Mouse (Mus musculus): ENCODE measurements around the gene Slc25a39.
A peak's percentile ranks its signal among the peaks of the same experiment; 100 is the strongest.

Slc25a39 gene

GRCm38 (mm10) chr11:102407834-102408215 is at the start of gene Slc25a39:
Gene Slc25a39 (minus strand): TSS chr11:102407946.
- DNase-seq (ENCODE audit: low spot score in 2 of 2), result no peak

- peak; percentile 76 for DNase-seq (ENCODE audit: low spot score in 2 of 2)
Measured at GRCm38 (mm10) chr11:102455740-102456396, 48.1 kb upstream of the Slc25a39 start.

GRCm38 (mm10) chr11:102453131-102453530 is 45.4 kb upstream of the Slc25a39 start:
- DNase-seq (ENCODE audit: low spot score in 2 of 2), result peak in 1 of 2 experiments; percentile 27

GRCm38 (mm10) chr11:102449043-102450008 is 41.6 kb upstream of the Slc25a39 start:
- peak in 1 of 2 experiments; percentile 70 for DNase-seq (ENCODE audit: low spot score in 2 of 2)

- peak; percentile 60 to 68 for DNase-seq (ENCODE audit: low spot score in 2 of 2)
Measured at GRCm38 (mm10) chr11:102448327-102448726, 40.6 kb upstream of the Slc25a39 start.

GRCm38 (mm10) chr11:102447497-102447896 is 39.8 kb upstream of the Slc25a39 start, which contains the start of gene Fam171a2:
Gene Fam171a2 (minus strand): TSS chr11:102447682.
- peak; percentile 80 to 88 for DNase-seq (ENCODE audit: low spot score in 2 of 2)

GRCm38 (mm10) chr11:102446581-102447461 is 39.1 kb upstream of the Slc25a39 start:
- peak; percentile 65 to 70 for DNase-seq (ENCODE audit: low spot score in 2 of 2)

- DNase-seq (ENCODE audit: low spot score in 2 of 2), result peak; percentile 79
Measured at GRCm38 (mm10) chr11:102445891-102446361, 38.2 kb upstream of the Slc25a39 start.

GRCm38 (mm10) chr11:102445264-102445890 is 37.6 kb upstream of the Slc25a39 start:
- peak; percentile 66 to 82 for DNase-seq (ENCODE audit: low spot score in 2 of 2)

GRCm38 (mm10) chr11:102444781-102445180 is 37.0 kb upstream of the Slc25a39 start:
- DNase-seq (ENCODE audit: low spot score in 2 of 2), result no peak

- DNase-seq (ENCODE audit: low spot score in 2 of 2), result no peak
Measured at GRCm38 (mm10) chr11:102444321-102444720, 36.6 kb upstream of the Slc25a39 start.

- no peak for DNase-seq (ENCODE audit: low spot score in 2 of 2)
Measured at GRCm38 (mm10) chr11:102443740-102444139, 36.0 kb upstream of the Slc25a39 start.

GRCm38 (mm10) chr11:102442089-102442488 is 34.3 kb upstream of the Slc25a39 start:
- peak in 1 of 2 experiments; percentile 29 for DNase-seq (ENCODE audit: low spot score in 2 of 2)

GRCm38 (mm10) chr11:102441434-102441833 is 33.7 kb upstream of the Slc25a39 start:
- peak in 1 of 2 experiments; percentile 33 for DNase-seq (ENCODE audit: low spot score in 2 of 2)

GRCm38 (mm10) chr11:102440255-102440654 is 32.5 kb upstream of the Slc25a39 start:
- DNase-seq (ENCODE audit: low spot score in 2 of 2), result no peak

GRCm38 (mm10) chr11:102439093-102440082 is 31.6 kb upstream of the Slc25a39 start:
- DNase-seq (ENCODE audit: low spot score in 2 of 2), result peak in 1 of 2 experiments; percentile 50

GRCm38 (mm10) chr11:102438212-102439092 is 30.7 kb upstream of the Slc25a39 start:
- peak; percentile 91 for DNase-seq (ENCODE audit: low spot score in 2 of 2)
